Mouse (Mus musculus): ENCODE data around the gene Lhpp. TPM values are rescaled to one million over a fixed set of nuclear protein-coding genes. Genes with fewer than 3 reads are reported as not detected.

The Lhpp gene
- polyA plus RNA-seq, 1 experiment from 2014 or later = 26.1 TPM

DNA sequence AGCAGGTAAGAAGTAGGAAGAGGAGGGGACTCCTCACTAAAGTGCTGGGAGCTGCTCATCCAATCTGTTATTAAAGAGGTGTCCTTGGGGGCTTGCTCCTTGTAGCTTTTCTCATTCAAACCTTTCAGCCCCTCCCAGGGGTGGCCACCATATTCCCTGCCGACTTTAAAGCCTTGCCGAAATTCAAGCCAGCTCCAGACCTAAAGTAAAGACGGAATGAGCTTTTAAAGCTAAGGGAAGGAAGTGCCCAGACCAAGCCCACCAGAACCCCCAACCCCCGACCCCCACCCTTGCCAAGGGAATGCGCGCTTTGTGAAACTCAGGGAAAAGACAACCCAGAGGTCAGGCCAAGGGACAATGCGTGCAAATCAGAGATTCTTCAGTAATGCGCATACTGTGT is 9.5 kb upstream of the Lhpp start:
- Histone ChIP-seq H3K4me1 (peaks cover 33% of the 10 kb centered on the region), H3K27ac (no peak overlapping the region), H3K36me3 (no peaks in the 10 kb centered on the region), H3K9ac (no peak overlapping the region), H3K9me3 (no peaks in the 10 kb centered on the region), H3K4me2 (replicated peaks) (no peak overlapping the region), H3K4me3 (no peak overlapping the region), H3K27me3 (replicated peaks) (peaks cover 68% of the 10 kb centered on the region)
- no peak for ATAC-seq (ENCODE audit: low FRiP score, low read depth)
- WGBS = 9% methylated on average over 8 of the region's 8 CpGs

DNA sequence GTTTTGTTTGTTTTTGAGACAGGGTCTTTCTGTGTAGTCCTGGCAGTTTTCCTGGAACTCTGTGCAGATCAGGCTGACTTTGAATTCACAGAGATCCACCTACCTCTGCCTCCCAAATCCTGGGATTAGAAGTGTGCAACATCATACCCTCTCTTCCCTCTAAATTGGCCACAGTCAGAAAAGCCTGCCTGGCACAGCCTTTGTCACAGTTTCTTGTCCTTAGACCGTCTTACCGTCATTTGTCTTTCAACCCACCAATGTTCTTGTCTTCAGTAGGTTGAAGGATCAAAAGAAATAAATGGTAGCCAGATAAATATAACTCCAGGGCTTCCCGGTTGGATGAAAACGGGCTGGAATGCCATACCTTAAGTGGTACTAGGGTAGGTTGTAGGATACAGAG is 5.7 kb upstream of the Lhpp start:
- Histone ChIP-seq H3K9ac (no peak overlapping the region), H3K4me3 (no peak overlapping the region), H3K27ac (no peak overlapping the region), H3K36me3 (no peaks in the 10 kb centered on the region), H3K9me3 (no peaks in the 10 kb centered on the region), H3K4me1 (peaks cover 9% of the 10 kb centered on the region), H3K4me2 (replicated peaks) (no peak overlapping the region), H3K27me3 (replicated peaks) (peaks cover 31% of the 10 kb centered on the region)
- ATAC-seq (ENCODE audit: low FRiP score, low read depth) = no peak
- WGBS = 86% methylated on average over 4 of the region's 4 CpGs

DNA sequence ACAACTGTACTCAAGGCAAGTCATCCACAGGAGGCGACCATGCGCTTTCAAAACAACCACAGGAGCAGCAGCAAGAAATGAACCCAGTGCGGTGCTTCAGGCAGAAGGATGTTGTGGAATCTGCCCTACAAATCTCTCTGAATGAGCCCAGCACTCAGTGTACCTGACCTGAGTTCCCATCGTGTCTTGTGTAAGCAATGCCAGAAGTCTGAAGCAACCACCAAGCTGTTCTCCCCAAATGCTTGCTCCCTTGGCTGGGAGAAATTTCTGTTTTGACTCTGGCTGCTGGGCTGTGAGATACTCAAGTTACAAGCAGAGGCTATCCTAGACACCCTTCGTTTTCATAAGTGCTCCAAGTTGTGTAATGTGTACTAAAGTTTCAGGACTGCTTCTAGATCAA is 4.7 kb upstream of the Lhpp start:
- H3K4me2 ChIP-seq (replicated peaks) = no peak overlapping the region
- no peak for ATAC-seq (ENCODE audit: low FRiP score, low read depth)
- 64% methylated on average over 5 of the region's 5 CpGs for WGBS
- no peaks in the 10 kb centered on the region for H3K36me3 ChIP-seq
- 0 out of 2 replicates have a peak, but pooled peaks cover 1% of the 10 kb centered on the region for H3K4me1 ChIP-seq
- no peak overlapping the region for H3K27ac ChIP-seq
- H3K4me3 ChIP-seq = no peak overlapping the region
- no peak overlapping the region for H3K9ac ChIP-seq
- peaks cover 21% of the 10 kb centered on the region for H3K27me3 ChIP-seq (replicated peaks)
- H3K9me3 ChIP-seq = no peaks in the 10 kb centered on the region

DNA sequence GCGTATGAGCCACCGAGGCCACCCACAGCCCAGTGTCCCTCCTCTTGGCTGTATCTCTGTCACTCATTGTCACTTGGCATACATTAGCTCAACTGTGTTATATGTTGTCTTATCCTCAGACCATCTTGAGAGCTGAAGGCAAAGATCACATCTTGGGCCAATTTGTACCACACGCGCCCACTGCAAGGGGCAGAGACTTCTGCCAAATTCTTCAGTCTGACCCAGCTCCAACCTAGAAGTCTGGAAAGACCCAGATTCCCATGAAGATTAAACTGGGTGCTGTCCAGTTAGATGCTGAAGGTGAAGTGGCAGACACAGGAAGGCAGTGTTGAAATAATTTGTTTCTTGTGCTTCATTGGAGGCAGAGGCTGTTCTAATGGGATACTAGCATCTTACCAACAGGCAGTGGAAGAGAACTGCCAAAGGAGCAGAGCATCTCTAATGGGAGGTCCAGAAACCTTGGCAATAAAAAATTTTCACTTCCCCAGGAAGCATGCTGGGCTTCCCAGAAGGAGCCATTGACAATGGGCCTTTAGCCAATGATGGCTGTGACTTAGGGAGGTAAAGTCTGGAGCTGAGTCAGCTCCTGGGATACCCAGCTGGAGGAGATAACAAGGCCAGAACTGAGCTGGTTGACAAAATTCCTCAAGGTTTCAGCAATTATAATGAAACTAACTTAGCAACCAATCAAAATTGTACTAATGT is 2.0 kb upstream of the Lhpp start:
- H3K9me3 ChIP-seq = no peaks in the 10 kb centered on the region
- H3K4me2 ChIP-seq (replicated peaks) = no peak overlapping the region
- no peaks in the 10 kb centered on the region for H3K27me3 ChIP-seq (replicated peaks)
- WGBS = 94% methylated on average over 4 of the region's 4 CpGs
- no peaks in the 10 kb centered on the region for H3K36me3 ChIP-seq
- no peak overlapping the region for H3K9ac ChIP-seq
- H3K4me3 ChIP-seq = no peak overlapping the region
- no peak overlapping the region for H3K27ac ChIP-seq
- 0 out of 2 replicates have a peak, but pooled peaks cover 4% of the 10 kb centered on the region for H3K4me1 ChIP-seq
- no peak for ATAC-seq (ENCODE audit: low FRiP score, low read depth)

DNA sequence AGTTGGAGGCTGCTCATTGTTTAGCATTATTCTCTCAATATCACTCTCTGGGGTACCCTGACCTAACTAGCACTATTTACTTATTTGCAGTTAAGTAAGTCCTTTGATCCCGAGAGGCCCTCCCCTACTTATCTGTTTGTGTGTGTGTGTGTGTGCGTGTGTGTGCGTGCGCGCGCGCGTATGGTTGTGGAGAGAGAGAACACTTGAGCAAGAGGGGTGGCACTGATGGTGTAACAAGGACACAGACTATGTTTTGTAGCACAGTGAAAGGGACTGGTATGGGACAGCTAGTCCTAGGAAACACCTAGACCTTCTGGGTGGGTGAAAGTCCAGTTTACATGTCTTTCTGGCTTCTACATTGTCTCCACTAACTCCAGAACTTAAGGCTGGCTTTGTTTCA is 1.1 kb downstream of the Lhpp start:
- Histone ChIP-seq H3K4me2 (replicated peaks) (no peak overlapping the region), H3K9ac (no peak overlapping the region), H3K4me1 (peaks cover 16% of the 10 kb centered on the region), H3K9me3 (no peaks in the 10 kb centered on the region), H3K4me3 (no peak overlapping the region), H3K36me3 (no peaks in the 10 kb centered on the region), H3K27me3 (replicated peaks) (no peaks in the 10 kb centered on the region), H3K27ac (no peak overlapping the region)
- no peak for ATAC-seq (ENCODE audit: low FRiP score, low read depth)
- WGBS = 92% methylated on average over 8 of the region's 8 CpGs

DNA sequence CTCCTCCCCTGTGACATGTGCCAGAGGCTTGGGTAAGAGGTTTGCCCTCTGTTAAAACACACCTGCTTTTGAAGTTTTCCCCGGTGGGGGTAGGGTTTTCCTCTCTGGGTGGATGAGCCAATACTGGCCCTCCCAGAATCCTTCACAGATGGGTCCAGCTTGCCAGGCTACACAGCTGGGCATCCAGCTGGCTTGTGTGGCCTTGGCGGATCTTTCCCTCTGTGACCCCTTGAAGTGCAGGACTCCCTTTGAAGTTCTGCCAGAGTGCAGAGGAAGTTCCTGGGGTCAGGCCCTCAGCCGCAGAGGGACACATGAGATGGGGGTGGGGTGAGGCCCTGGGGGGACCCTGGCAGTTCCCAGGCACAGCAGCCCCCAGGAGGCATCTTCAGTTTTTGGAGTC is 4.9 kb downstream of the Lhpp start:
- no peaks in the 10 kb centered on the region for H3K36me3 ChIP-seq
- H3K9me3 ChIP-seq = no peaks in the 10 kb centered on the region
- H3K4me1 ChIP-seq = peaks cover 17% of the 10 kb centered on the region
- no peak overlapping the region for H3K4me3 ChIP-seq
- H3K27me3 ChIP-seq (replicated peaks) = no peaks in the 10 kb centered on the region
- H3K4me2 ChIP-seq (replicated peaks) = no peak overlapping the region
- H3K27ac ChIP-seq = no peak overlapping the region
- WGBS = 11% methylated on average over 3 of the region's 3 CpGs
- H3K9ac ChIP-seq = no peak overlapping the region
- ATAC-seq (ENCODE audit: low FRiP score, low read depth) = no peak

DNA sequence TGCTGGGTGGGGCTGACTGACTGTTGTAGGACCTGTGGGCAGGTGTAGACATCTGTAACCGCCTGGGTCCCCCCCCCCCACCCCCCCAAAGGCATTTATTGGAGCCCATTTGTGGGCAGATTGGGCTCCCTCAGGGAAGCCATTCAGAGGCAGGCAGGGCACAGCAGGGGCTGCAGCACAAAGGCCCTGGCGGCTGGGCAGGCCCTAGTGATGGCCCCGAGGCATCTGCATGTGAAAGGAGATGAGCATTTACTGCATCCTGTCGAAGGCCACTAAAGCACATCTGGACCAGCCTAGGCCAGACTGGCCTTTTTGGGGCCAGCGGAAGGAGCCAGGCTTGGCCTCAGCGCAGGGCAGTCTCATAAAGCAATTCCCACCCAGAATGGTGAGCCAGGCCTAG is 6.0 kb downstream of the Lhpp start:
- H3K9me3 ChIP-seq = no peaks in the 10 kb centered on the region
- H3K36me3 ChIP-seq = no peaks in the 10 kb centered on the region
- H3K4me1 ChIP-seq = peaks cover 13% of the 10 kb centered on the region
- no peak overlapping the region for H3K4me3 ChIP-seq
- WGBS = 13% methylated on average over 6 of the region's 6 CpGs
- no peak overlapping the region for H3K27ac ChIP-seq
- no peak for ATAC-seq (ENCODE audit: low FRiP score, low read depth)
- no peak overlapping the region for H3K9ac ChIP-seq
- no peak overlapping the region for H3K4me2 ChIP-seq (replicated peaks)
- no peaks in the 10 kb centered on the region for H3K27me3 ChIP-seq (replicated peaks)

DNA sequence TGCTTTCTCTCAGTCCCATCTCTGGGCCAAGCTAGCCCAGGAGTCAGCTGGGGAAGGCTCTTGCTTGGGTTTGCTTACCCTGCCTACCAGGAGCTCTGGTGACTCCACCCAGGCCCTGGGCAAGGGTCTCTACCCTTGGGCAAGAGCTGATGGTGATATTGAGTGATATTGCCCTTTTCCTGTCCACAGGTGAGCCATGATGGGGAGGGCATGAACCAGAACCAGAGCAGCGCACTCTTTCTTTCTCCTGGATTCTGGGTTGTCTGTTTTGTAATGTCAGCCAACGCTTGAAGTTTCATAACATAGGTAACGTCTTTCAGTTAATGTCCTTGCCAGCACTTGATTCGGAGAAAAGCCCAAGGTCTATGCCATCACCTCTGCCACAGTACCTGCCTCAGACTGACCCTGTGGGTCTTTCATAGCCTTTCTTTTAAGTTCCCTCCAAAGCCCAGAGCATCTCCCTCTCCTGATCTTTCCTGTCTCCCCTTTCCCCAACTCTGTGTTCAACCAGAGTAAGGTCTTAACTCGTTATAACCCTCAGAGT is 6.7 kb downstream of the Lhpp start:
- Histone ChIP-seq H3K9me3 (no peaks in the 10 kb centered on the region), H3K27ac (no peak overlapping the region), H3K4me3 (no peak overlapping the region), H3K27me3 (replicated peaks) (no peaks in the 10 kb centered on the region), H3K4me2 (replicated peaks) (no peak overlapping the region), H3K4me1 (peaks cover 13% of the 10 kb centered on the region), H3K9ac (no peak overlapping the region), H3K36me3 (no peaks in the 10 kb centered on the region)
- ATAC-seq (ENCODE audit: low FRiP score, low read depth) = no peak
- WGBS = 84% methylated on average over 5 of the region's 5 CpGs

DNA sequence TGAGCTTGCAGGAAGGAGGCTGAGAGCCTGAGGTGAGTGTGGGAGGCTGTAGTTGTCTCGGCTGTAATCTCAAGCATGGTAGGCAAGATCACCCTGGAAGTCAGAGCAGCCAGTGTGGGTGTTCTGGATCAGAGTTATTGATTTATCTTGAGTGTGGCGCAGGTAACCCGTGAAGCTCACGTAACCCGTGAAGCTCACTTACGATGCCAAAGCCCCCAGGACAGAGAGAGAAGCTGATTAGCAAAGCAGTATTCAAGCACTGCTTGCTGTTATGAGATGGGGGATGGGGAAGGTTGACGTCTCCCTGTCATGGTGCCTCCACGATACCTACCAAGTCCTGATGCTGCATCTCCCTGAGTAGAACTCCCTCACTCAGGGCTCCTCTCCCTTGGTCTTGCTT is 9.1 kb downstream of the Lhpp start:
- Histone ChIP-seq H3K9me3 (no peaks in the 10 kb centered on the region), H3K36me3 (no peaks in the 10 kb centered on the region), H3K27ac (no peak overlapping the region), H3K4me3 (no peak overlapping the region), H3K27me3 (replicated peaks) (no peaks in the 10 kb centered on the region), H3K4me2 (replicated peaks) (no peak overlapping the region), H3K9ac (no peak overlapping the region), H3K4me1 (peaks cover 13% of the 10 kb centered on the region)
- WGBS = 93% methylated on average over 8 of the region's 8 CpGs
- ATAC-seq (ENCODE audit: low FRiP score, low read depth) = no peak

DNA sequence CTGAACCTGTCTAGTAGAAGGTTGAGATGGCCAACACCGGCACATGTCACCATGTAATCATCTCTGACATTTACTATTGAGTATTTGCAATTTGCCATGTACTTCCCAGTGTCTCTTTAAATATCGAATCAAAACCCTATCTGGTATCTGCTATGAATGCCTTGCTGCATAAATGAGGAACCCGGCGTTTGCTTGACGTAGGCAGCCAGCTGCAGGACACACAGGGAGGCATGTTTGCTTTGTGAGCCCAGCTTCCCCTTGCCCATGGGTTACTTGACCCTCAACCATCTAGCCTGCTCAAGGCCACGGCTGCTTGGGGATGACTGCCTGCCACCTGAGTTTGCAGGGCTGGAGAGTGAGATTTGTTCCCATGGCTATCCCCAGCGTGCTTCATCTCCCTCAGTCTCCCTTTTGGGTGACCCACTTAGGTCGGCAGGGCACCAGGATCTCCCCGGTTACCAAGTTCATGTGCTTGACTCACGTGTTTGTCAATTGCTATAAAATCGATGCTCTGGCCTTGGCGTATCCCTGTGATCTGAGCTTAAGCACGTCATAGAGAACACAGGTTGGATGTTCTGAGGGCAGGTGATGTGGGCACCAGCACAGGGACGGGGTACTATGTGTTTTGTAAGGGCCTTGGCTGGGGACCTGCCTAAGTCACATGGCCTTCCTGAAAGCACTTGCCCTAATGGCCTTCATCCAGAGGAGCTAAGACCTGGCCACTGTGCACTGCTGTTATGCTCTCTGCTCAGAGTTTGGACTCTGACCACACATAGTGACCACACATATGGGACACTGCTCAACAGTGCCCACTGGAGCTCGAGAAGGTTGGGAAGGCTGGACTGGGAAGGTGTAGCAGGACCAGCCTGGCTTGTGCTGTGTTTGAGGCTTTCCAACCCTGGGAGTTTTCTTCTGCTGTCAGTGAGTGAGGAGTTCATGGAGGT is 9.8 kb downstream of the Lhpp start:
- no peak overlapping the region for H3K4me2 ChIP-seq (replicated peaks)
- ATAC-seq (ENCODE audit: low FRiP score, low read depth) = no peak
- no peak overlapping the region for H3K9ac ChIP-seq
- 89% methylated on average over 15 of the region's 15 CpGs for WGBS
- H3K4me3 ChIP-seq = no peak overlapping the region
- H3K27me3 ChIP-seq (replicated peaks) = no peaks in the 10 kb centered on the region
- peaks cover 12% of the 10 kb centered on the region for H3K4me1 ChIP-seq
- H3K9me3 ChIP-seq = no peaks in the 10 kb centered on the region
- no peaks in the 10 kb centered on the region for H3K36me3 ChIP-seq
- H3K27ac ChIP-seq = no peak overlapping the region

DNA sequence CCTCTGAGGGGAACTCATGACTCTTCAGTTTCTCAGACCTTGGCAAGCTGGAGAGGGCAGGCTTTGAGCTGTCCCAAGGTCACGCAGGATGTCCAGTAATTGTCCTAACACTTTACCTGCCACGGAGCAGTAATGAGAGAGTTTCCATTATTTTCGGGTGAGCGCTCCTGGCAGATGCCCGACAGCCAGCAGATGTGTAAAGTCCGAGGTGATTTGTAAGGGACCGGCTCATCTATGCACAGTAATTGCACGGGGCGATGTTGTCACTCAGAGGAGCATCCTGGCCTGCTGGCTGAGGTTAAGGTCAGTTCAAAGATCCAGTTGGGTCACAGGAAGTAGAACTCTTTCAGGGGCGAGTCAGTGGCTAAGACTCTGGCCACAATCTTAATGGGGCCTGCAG is 13.7 kb downstream of the Lhpp start:
- H3K27me3 ChIP-seq (replicated peaks) = no peaks in the 10 kb centered on the region
- no peaks in the 10 kb centered on the region for H3K4me1 ChIP-seq
- no peak for ATAC-seq (ENCODE audit: low FRiP score, low read depth)
- H3K36me3 ChIP-seq = no peaks in the 10 kb centered on the region
- no peak overlapping the region for H3K4me2 ChIP-seq (replicated peaks)
- H3K9ac ChIP-seq = no peak overlapping the region
- no peak overlapping the region for H3K4me3 ChIP-seq
- 79% methylated on average over 10 of the region's 10 CpGs for WGBS
- H3K27ac ChIP-seq = no peak overlapping the region
- no peaks in the 10 kb centered on the region for H3K9me3 ChIP-seq

DNA sequence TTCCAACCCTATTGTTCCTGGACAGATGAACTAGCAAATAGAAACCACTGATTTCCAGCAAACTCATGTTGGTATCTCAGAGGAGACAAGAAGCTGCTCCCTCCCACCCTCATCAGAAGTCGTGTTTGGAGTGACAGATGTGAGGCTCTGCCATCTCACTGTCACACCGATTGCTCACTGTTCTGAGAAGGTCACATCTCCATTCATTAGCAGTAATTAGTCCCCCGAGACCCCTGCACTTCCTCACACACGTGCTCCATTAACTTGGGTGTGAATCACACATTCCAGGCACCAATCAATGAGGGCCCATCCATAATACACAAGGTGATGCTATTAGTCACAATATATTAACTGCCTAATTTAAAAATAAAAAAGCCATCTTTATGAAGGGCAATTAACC is 15.7 kb downstream of the Lhpp start:
- no peak overlapping the region for H3K4me2 ChIP-seq (replicated peaks)
- no peaks in the 10 kb centered on the region for H3K36me3 ChIP-seq
- no peaks in the 10 kb centered on the region; the same call in 1 of the 2 replicates for H3K27me3 ChIP-seq (replicated peaks)
- 35% methylated on average over 4 of the region's 4 CpGs for WGBS
- H3K4me1 ChIP-seq = no peaks in the 10 kb centered on the region
- no peak for ATAC-seq (ENCODE audit: low FRiP score, low read depth)
- H3K27ac ChIP-seq = no peak overlapping the region
- H3K4me3 ChIP-seq = no peak overlapping the region
- no peaks in the 10 kb centered on the region for H3K9me3 ChIP-seq
- no peak overlapping the region for H3K9ac ChIP-seq
